Mouse (Mus musculus) G1E (cell line): ENCODE data around the gene Hsp90b1.

ENCODE experiments used
- CTCF ChIP-seq: IDR thresholded peaks from 2 replicates; pipeline ENCODE4 v1.5.1; 2012; ENCODE audit warnings: low read depth, low read length, inconsistent platforms, mixed read lengths
- POLR2AphosphoS5 ChIP-seq: IDR thresholded peaks from 2 replicates; pipeline ENCODE4 v1.6.1; 2012; ENCODE audit warnings: low read depth, low read length, inconsistent platforms; ENCODE audit not compliant: insufficient replicate concordance

DNA sequence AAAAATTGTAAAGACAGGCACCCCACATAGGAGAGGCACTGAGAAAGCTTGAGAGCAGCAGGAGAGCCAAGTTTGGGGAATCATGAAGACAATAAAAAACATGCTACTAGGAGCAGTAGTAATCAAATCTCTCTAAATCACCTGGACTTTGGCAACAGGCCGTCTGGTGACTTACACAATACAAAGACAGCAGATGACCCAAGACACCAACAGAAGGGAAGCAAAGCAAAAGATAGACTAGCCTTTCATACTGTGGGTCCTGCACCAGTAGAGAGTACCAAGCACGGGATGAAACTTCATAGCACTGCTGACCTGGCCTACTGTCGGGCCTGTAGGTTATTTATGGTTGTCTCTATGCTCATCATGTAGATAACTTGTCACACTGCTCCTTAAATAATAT lies 5.1 kb downstream of the Hsp90b1 start:
- TF ChIP-seq CTCF (no peak), POLR2AphosphoS5 (no peak)
